Mouse (Mus musculus) liver, adult (tissue): Measurements from ENCODE around the gene Cdipt.

Experiments
- GATA4 ChIP-seq: IDR thresholded peaks from 2 replicates; pipeline ENCODE4 v1.6.1; 2014; ENCODE audit warnings: mild to moderate bottlenecking, low read length; ENCODE audit not compliant: insufficient replicate concordance

Cdipt gene

DNA sequence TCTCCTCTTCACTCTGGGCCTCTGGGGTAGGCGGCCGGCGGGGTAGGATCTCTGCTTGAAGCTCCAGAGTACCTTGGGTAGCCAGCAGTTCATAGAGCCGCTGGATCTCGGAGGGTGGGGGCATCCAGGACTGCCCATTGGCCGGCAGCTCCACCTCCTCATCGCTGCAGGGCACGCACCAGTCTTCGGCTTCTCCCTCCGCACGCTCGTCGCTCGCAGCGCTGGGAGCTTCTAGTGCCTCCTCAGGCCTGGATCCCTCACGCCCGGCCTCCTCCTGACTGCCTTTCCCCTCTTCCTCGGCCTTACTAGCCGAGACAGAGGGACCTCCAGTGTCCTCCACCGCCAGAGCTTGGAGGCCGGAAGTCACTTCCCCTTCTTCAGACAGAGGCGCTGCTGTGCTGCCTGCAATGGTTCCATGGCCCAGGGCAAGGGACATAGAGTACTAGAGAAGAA, 40.8 kb downstream of the Cdipt start:
- no peak for TF ChIP-seq GATA4

DNA sequence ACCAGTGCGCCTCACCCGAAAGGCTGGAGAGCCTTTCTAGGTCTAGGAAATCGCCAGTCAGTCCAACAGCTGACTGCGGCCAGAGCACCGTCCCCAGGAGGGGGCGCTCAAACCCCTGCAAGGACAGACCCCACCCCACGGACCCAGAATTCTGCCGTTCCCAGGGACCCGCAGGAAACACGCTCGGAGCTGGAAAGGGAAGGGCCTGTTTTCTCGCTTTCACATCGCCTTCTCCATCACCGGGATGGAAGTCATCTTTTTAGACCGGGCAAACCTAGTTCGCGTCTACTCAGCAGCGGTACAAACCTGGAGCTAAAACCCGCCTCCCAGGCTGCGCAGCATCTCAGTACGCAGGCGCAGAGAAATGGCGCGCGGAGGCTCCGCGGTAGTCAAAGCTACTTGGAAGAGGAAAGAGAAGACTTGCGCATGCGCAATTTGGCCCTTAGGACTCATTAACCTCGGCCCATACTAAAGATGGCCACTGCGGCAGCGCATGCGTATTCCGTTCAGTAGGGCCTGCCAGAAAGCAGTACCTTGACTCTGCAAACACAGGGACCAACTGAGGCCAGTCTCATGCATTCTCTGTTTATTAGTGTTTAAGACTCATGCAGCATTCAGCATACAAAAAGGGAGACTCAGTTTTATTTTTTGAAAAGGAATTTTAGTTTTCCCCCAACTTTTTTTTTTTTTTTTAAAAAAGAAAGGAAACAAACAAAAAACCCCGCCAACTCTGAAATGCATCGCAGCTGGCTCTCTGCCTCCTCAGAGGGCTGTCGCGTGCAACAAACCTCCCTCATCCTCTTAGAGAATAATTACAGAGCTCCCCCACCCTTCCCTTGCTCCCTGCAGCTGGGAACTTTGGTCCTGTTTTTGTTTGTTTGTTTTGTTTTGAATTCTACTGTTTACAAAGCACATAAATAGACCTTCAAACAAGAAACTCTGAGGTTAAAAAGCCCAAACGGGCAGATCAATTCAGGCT, 41.5 kb downstream of the Cdipt start, which contains the start of gene Pagr1a:
Gene Pagr1a (minus strand): TSS at position 382 of the 979 bp plus-strand sequence.
- TF ChIP-seq GATA4 = no peak

DNA sequence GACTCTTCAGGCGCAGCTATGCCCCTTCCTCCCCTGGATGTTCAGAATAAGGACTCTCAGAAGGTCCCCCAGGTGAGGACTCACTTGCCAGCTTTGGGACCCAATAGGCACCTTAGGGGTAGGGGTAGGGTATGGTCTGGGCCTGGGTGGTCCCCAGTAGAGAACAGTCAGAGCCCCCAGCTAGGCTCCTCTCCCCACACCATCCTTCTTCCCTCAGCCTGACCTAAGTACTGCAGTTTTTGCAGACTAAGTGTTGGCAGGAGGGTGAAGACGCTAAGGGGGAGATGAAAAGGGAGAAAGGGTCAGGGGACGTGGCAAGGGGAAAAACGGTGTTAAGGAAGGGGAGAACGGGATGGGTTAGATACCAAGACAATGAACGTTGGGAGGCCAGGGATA, 42.2 kb downstream of the Cdipt start:
- no peak for TF ChIP-seq GATA4

DNA sequence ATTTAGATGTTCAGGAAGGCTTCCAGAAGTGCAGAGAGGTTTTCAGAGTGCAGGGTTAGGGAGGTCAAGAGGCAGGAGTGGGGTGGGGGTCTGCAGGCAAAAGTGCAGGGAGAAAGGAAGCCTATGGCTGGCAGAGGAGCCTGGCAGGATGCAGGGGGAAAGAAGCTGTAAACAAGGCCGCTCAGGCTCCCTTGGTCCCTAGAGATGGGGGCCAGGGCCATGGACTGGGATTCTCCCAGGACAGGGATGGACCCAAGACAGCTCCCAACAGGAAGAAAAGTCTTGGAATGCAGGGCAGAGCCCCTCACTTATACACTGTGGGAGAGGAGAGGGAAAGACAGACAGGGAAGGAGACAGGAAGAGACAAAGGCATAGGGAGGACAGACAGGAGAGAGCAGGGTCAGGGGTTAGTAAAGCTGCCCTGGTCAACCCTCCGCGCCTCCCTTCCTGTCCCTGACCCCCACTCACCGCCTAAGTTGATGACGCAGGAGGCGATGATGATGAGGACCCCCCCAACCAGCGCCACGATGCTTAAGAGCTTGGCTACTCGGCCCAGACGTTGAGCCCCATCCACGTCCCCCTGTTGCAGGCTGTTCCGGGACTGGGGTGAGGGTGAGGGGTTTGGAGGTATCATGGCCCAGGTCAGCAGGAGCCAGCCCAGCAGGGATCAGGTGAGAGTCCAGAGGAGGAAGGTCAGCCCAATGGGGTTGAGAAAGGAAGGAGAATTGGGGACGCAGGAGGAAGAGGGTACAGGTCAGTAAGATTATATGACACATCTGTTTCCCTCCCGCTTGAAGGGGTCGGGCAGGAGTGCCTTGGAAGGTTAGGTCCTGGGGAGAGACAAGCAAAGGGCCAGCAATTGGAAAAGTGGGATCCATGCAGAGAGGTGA, 42.9 kb downstream of the Cdipt start:
- no peak for TF ChIP-seq GATA4

GRCm38 (mm10) chr7:127019306-127019960, 43.7 kb downstream of the Cdipt start:
- TF ChIP-seq GATA4 = no peak

- no peak for TF ChIP-seq GATA4
Observed at GRCm38 (mm10) chr7:127020031-127020430, 44.3 kb downstream of the Cdipt start.

DNA sequence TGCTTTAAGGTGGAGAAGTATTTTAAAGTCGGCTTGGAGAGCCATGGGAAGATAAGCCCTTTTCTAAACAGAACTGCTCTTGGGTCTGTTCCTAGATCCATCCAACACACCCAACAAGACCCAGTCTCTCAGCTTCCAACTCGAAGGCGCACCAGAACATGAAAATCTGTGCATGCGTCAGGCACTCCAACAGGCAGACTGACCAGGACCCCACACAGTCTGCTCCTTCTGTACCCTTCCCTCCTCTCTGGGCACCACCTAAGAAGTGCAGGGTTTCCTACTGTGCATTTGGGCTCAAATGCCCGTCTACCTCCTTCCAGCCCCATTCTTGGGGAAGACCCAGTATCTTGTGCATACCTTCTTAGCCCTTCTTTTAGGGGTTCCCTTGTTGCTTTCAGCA, 44.8 kb downstream of the Cdipt start:
- no peak for TF ChIP-seq GATA4

DNA sequence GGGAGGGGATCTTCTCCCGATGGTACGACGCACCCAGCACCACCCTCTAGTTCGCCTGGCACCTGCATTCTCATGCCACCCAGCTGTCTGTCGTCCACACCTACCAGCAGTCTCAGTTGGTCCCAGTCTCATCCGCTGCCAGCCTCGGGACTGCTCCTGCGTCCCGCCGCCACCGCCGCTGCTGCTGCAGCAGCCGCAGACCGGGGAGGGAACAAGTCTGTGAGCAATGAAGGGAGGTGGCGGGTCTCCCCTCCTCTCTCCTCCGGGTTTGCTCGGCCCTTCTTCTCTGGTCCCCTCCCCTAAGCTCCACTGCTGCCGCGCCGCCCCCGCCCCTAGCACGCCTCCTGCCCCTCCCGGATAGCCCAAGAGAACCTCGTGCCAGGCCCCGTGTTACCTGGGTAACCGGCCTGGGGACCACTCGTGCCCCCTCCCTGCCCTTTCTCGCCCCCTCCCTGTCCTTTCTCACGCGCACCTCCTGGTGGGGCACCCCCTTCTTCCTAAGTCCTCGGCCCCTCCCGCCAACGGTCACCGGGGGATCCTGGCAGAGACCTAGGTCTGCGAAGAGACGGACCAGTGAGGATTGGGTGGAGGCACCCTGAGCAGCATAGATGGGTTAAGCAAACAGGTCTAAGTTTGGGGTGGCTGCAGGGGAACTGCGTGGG, 45.3 kb downstream of the Cdipt start, which contains the start of the genes Gm42742 and Prrt2:
Gene Gm42742 (minus strand): TSS at position 197 of the 662 bp plus-strand sequence.
Gene Prrt2 (minus strand): TSS at position 311 of the 662 bp plus-strand sequence.
- no peak for TF ChIP-seq GATA4

DNA sequence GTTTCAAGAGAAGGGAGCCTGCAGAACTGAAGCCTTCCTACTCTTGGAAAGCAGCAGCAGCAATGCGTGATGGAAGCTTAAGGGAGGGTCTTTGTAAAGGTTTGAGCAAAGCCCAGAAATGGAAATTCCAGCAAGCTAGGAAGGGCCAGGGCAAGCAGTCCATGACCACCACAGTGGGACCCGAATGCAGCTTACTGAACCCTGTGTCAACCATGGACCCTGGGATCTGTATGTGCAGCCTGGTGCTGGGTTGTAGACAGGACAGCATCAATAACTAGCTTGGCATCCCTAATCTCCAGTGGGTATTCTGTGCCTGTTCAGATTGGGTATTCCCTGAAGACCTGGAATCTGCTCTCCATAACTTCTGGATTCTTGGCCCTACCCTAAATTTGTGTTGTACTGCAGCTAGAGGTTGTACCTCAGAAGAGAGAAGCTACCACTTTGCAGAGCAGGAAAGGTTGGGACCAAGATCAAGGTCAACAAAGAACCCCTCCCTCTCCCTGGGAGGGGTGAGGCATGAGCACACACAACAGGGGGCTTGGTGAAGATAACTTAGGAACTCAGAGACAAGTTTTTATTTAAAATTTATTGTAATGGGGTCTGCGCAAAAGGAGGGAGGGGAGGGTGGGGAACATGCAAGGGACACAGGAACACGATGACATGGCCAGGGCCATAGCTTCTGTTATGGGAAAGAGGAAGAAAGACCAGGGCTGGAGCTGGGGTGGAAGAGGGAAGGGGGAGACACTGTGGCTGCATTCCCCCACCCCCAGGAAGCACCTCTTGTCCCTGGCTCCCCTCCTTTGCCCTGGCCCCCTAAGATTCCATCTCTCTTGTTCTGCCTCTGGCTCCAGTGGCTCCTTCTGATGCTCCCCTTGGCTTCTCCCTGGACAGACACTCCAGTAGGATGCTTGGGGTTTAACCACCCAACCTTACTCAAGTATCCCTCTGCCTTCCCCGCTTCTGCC, 46.1 kb downstream of the Cdipt start:
- no peak for TF ChIP-seq GATA4

- no peak for TF ChIP-seq GATA4
Observed at GRCm38 (mm10) chr7:127022528-127023271, 47.0 kb downstream of the Cdipt start.

GRCm38 (mm10) chr7:127023272-127023691, 47.6 kb downstream of the Cdipt start:
- no peak for TF ChIP-seq GATA4

- TF ChIP-seq GATA4 = no peak
Observed at GRCm38 (mm10) chr7:127023896-127024690, 48.4 kb downstream of the Cdipt start.
